18 mouse cellular contexts compared by ENCODE assay signal in genomic region chr1:135480815-135481214, GRCm38 (mm10). TPM values are rescaled to one million over a fixed set of nuclear protein-coding genes. Genes with fewer than 3 reads are reported as not detected.
A peak's percentile ranks its signal among the peaks of the same experiment; 100 is the strongest.
DNase-seq lines count a peak whose midpoint lies in the region; ATAC-seq and TF ChIP-seq lines count a peak whose summit lies in the region.
"Had no signal": no experiment of that assay in that cellular context is flagged by ENCODE, and none has a peak within 500 bp of the region (broad histone marks: within the 10 kb centered on the region; RNA-seq: fewer than 3 reads in every experiment).

No protein-coding gene starts in this region.

- peak; percentile 32; the same call in 1 of the 2 replicates for TF ChIP-seq CTCF in heart, adult 2 months (IDR thresholded peaks at IDR 0.05)
- peak; percentile 42 for TF ChIP-seq CTCF in layer of hippocampus, adult 2 months (conservative IDR thresholded peaks at IDR 0.05)
- TF ChIP-seq CTCF in embryonic fibroblast, embryonic 13.5 days (IDR thresholded peaks at IDR 0.05; ENCODE audit: borderline replicate concordance, insufficient read depth, low read length) = no peak

- no peaks in the 10 kb centered on the region for H3K9me3 ChIP-seq in heart, embryonic 15.5 days (replicated peaks)
- H3K9me3 ChIP-seq in forebrain, embryonic 16.5 days (ENCODE audit: control insufficient read depth, low read length) = 0 out of 2 replicates have a peak, but pooled peaks cover 2% of the 10 kb centered on the region
- H3K9me3 ChIP-seq: midbrain, embryonic 12.5 days had no signal

- H3K4me3 ChIP-seq in heart, adult 2 months = no peak overlapping the region
- no peak overlapping the region for H3K4me3 ChIP-seq in heart, embryonic 15.5 days
- H3K4me3 ChIP-seq in layer of hippocampus, adult 2 months = no peak overlapping the region
- no peak overlapping the region for H3K4me3 ChIP-seq in embryonic fibroblast, embryonic 13.5 days (ENCODE audit: insufficient read depth, low read length)
- no peak overlapping the region for H3K4me3 ChIP-seq in forebrain, embryonic 16.5 days (replicated peaks; ENCODE audit: low read length)
- H3K4me3 ChIP-seq: forebrain, embryonic 10.5 days; left cerebral cortex, adult 2 months; midbrain, embryonic 12.5 days had no signal

- H3K27ac ChIP-seq in heart, adult 2 months = no peak overlapping the region
- peak overlapping the region; percentile 56 for H3K27ac ChIP-seq in heart, embryonic 15.5 days
- H3K27ac ChIP-seq in layer of hippocampus, adult 2 months = no peak overlapping the region
- peak overlapping the region; percentile 84 for H3K27ac ChIP-seq in embryonic fibroblast, embryonic 13.5 days (ENCODE audit: insufficient read depth, low read length)
- no peak overlapping the region for H3K27ac ChIP-seq in forebrain, embryonic 16.5 days (ENCODE audit: low read length)
- H3K27ac ChIP-seq: forebrain, embryonic 10.5 days; hindbrain, embryonic 14.5 days; left cerebral cortex, adult 2 months; liver, embryonic 14.5 days; midbrain, embryonic 12.5 days had no signal

- TF ChIP-seq EP300 in heart, adult 2 months (IDR thresholded peaks at IDR 0.05; ENCODE audit: insufficient read depth, low read depth, low read length) = no peak

- no peak for ATAC-seq in heart, embryonic 15.5 days (replicated peaks; ENCODE audit: insufficient number of reproducible peaks, insufficient read depth, low FRiP score, low read depth)
- no peak for ATAC-seq in forebrain, embryonic 16.5 days

- intact Hi-C loops in heart, adult 2 months (cut with DNase I) = no loop called here
- intact Hi-C loops in heart, postnatal 25 days (cut with DNase I) = no loop called here

- H3K4me1 ChIP-seq in heart, adult 2 months (ENCODE audit: control insufficient read depth, insufficient read depth, low read length) = no peaks in the 10 kb centered on the region
- H3K4me1 ChIP-seq in heart, embryonic 15.5 days (replicated peaks) = peaks cover 41% of the 10 kb centered on the region
- peaks cover 15% of the 10 kb centered on the region for H3K4me1 ChIP-seq in embryonic fibroblast, embryonic 13.5 days (ENCODE audit: control insufficient read depth, insufficient read depth, low read length)
- no peaks in the 10 kb centered on the region for H3K4me1 ChIP-seq in forebrain, embryonic 16.5 days (replicated peaks; ENCODE audit: control insufficient read depth, insufficient read depth, low read length)
- H3K4me1 ChIP-seq: midbrain, embryonic 12.5 days had no signal

- no peaks in the 10 kb centered on the region for H3K79me2 ChIP-seq in heart, adult 2 months (replicated peaks; ENCODE audit: control insufficient read depth, insufficient read depth, low read length)

- H3K36me3 ChIP-seq in heart, adult 2 months (ENCODE audit: control insufficient read depth, insufficient read depth, low read length) = no peaks in the 10 kb centered on the region; the same call in 1 of the 2 replicates
- peaks cover 11% of the 10 kb centered on the region for H3K36me3 ChIP-seq in heart, embryonic 15.5 days
- H3K36me3 ChIP-seq in forebrain, embryonic 16.5 days (ENCODE audit: control insufficient read depth, insufficient read depth) = no peaks in the 10 kb centered on the region

- no peaks in the 10 kb centered on the region for H3K27me3 ChIP-seq in heart, adult 2 months (ENCODE audit: control insufficient read depth, insufficient read depth, low read length)
- H3K27me3 ChIP-seq in heart, embryonic 15.5 days = no peaks in the 10 kb centered on the region
- no peaks in the 10 kb centered on the region for H3K27me3 ChIP-seq in forebrain, embryonic 16.5 days (replicated peaks; ENCODE audit: control insufficient read depth, insufficient read depth, low read length)
- H3K27me3 ChIP-seq: midbrain, embryonic 12.5 days had no signal

- WGBS in heart, adult 2 months = 67% methylated on average over 3 of the region's 3 CpGs
- WGBS in heart, embryonic 15.5 days = 71% methylated on average over 3 of the region's 3 CpGs
- 75% methylated on average over 3 of the region's 3 CpGs for WGBS in forebrain, embryonic 16.5 days

- no peak for TF ChIP-seq POLR2A in heart, adult 2 months (IDR thresholded peaks at IDR 0.05; ENCODE audit: insufficient read depth, low read depth, low read length)
- TF ChIP-seq POLR2A in embryonic fibroblast, embryonic 13.5 days (IDR thresholded peaks at IDR 0.05; ENCODE audit: low read depth, low read length) = no peak

- H3K9ac ChIP-seq in heart, adult 2 months (ENCODE audit: low read depth, low read length) = no peak overlapping the region
- no peak overlapping the region; the same call in 1 of the 2 replicates for H3K9ac ChIP-seq in heart, embryonic 15.5 days
- no peak overlapping the region for H3K9ac ChIP-seq in forebrain, embryonic 16.5 days (replicated peaks; ENCODE audit: low read depth, low read length)
- H3K9ac ChIP-seq: hindbrain, embryonic 14.5 days; liver, embryonic 14.5 days; midbrain, embryonic 12.5 days had no signal

- no peak overlapping the region for H3K4me2 ChIP-seq in heart, embryonic 15.5 days
- no peak overlapping the region for H3K4me2 ChIP-seq in forebrain, embryonic 16.5 days (ENCODE audit: low read length)
- H3K4me2 ChIP-seq: hindbrain, embryonic 14.5 days; midbrain, embryonic 12.5 days had no signal

- no peak for DNase-seq in heart, adult 2 months
- DNase-seq in heart, postnatal 25 days (ENCODE audit: low spot score) = no peak
- DNase-seq in heart, adult 8-10 months (ENCODE audit: low spot score) = no peak
- no peak for DNase-seq in layer of hippocampus, adult 2 months (ENCODE audit: low spot score in 2 of 2)
- DNase-seq in layer of hippocampus, postnatal 10 days (ENCODE audit: low spot score in 2 of 2) = no peak
- DNase-seq: adrenal gland, postnatal 36 days; cerebellum, adult 9-10 months; kidney, postnatal 36 days; thymus, adult 2 months; thymus, postnatal 4 days had no signal

RNA-seq across cellular contexts. Expression of gene Ipo9, which starts 50.5 kb away (rescaled TPM):
- total RNA-seq in heart, adult 2 months (2021) = 10 to 100 TPM; 31.9 to 35.3 TPM
- polyA plus RNA-seq in heart, adult 2 months (2012; rRNA removed) = 40.8 and 64.6 TPM in 2 replicates
- 10 to 100 TPM; 32.2 to 36.0 TPM for total RNA-seq in heart, postnatal 25 days (2021)
- 63.9 and 82.7 TPM in 2 replicates for polyA plus RNA-seq in heart, embryonic 15.5 days (2015; fragmentation: Nextera tagmentation; extraction: Ambion mirVana)
- 10 to 100 TPM; 27.1 to 34.0 (median 30.1) TPM for total RNA-seq in heart, adult 8-10 months (2022)
- 100 to 1,000 TPM; 146 to 154 TPM for total RNA-seq in layer of hippocampus, adult 2 months (2021)
- 100 to 1,000 TPM; 152 to 165 TPM for total RNA-seq in layer of hippocampus, postnatal 10 days (2021)
- 174 and 187 TPM in 2 replicates for polyA plus RNA-seq in embryonic fibroblast, embryonic 13.5 days (2011; ENCODE audit: insufficient read length, low read depth, missing spikeins)
- polyA plus RNA-seq in forebrain, embryonic 16.5 days (2015; fragmentation: Nextera tagmentation; extraction: Ambion mirVana) = 143 and 153 TPM in 2 replicates

Comparison
In these comparisons a context has a peak if more than half of its experiments do, and no peak if none do; other contexts are left out.
1. H3K27ac ChIP-seq: peak in heart, embryonic 15.5 days (single experiment) and embryonic fibroblast, embryonic 13.5 days (single experiment); none in heart, adult 2 months (single experiment), layer of hippocampus, adult 2 months (single experiment) and forebrain, embryonic 16.5 days (single experiment).